Mouse (Mus musculus) c-Kit-positive CD71-positive TER-119-positive erythroid progenitor cells, embryonic 14.5 days (primary cell): Measurements from ENCODE around the gene Isg20l2.

ENCODE experiments used
- DNase-seq: peaks from one replicate; pipeline ENCODE4 v3.0.0-alpha.2; 2013; ENCODE audit warnings: low spot score

The Isg20l2 gene

DNA sequence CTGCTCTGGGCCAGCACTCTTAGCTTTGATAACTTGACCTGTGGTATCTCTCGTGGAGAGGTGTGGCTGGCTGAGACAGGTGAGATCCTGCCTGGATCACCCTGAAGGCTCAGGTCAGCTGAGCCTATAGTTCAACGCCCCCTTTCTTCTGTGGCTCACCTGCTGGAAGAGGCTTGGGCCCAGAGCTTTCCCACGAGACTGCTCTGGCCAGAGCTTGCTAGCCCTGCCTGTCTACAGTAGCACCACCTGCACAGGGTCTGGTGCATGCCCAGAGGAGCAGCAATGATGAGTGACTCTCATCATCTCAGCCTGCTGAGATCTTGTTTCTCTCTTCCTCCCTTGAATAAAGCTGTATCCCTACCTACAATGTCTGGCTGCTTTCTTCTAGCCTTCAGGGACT is 50.0 kb downstream of the Isg20l2 start:
- no peak for DNase-seq

GRCm38 (mm10) chr3:87980728-87981127 is 50.6 kb downstream of the Isg20l2 start:
- DNase-seq = no peak

DNA sequence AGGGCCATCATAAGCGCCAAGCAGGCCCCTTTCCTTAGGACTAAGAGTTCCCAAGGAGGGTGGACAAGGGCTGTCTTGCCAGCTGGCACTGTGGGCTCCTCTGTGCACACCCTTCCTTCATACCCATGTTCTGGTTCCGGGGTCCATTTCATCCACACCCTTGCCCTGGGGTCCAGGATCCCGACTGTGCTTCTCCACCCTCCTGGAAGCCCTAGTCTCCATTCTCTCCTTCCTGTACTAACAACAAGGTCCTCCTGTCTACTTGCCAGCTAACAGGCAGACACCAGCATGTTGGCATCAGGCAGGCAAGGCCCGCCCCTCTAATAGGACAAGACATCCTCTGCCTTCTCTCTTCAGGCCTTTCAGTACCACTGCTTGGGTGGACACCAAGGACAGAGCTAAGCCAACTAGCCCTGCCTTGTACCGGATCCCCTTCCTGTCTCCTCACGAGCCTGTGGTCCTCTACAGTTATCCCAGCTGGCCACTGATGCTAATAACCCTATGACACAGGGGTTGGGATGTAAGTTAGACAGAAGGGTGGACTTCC is 51.2 kb downstream of the Isg20l2 start:
- no peak for DNase-seq

GRCm38 (mm10) chr3:87981894-87982835 is 52.1 kb downstream of the Isg20l2 start:
- DNase-seq = no peak

DNA sequence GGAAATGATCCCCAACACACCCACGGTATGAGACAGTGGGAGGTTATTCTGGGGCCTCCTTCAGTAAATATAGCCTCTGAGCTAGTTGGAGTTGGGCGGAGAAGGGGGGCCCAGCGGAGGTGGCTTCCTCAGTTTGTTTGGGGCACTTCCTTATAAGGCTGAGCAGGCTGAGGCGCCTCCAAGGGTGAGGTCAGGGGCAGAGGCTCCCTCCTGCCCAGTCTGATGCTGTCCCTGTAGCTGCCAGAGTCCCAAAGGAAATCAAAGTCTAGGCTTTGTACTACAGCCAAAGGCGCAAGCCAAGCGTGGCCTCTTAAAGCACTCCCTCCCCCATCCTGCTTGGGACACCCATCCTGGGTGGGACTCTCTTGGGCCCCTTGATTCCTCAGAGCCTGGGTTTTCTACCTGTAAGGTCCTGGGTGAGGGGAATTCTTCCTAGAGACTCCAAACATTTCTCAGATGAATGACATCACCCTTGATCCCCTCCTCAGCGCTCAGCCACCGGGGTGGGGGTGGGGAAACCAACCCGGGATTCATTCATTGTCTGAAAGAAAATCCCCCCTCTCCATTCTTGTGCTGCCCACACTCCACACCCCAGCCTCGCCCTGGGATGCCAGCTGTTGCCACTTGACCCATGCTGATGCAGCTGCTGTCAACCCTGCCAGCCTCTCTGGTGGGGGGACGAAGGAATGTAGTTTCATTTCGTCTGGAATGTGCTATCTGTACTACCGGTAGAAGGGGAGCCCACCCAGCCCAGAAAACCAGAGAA is 52.9 kb downstream of the Isg20l2 start:
- DNase-seq = no peak

GRCm38 (mm10) chr3:87983627-87984026 is 53.5 kb downstream of the Isg20l2 start:
- no peak for DNase-seq

DNA sequence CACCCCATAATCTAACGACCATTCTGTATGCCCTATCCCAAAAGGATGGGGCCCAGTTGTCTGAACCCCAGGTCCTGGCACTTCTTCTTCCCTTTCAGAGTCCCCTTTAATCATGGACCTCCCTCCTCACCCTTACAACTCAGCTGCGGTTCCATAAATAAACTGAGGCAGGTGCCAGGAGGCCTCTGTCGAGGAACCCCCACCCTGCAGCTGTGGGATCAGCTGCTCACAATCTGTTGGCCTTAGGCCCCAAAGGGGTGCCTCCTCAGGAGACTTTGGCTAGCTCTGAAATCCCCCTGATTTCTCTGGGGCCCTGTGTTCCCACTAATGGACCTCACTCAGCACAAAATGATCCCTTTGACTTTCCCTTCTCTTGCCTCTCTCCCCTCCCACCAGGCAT is 54.0 kb downstream of the Isg20l2 start:
- DNase-seq = no peak

DNA sequence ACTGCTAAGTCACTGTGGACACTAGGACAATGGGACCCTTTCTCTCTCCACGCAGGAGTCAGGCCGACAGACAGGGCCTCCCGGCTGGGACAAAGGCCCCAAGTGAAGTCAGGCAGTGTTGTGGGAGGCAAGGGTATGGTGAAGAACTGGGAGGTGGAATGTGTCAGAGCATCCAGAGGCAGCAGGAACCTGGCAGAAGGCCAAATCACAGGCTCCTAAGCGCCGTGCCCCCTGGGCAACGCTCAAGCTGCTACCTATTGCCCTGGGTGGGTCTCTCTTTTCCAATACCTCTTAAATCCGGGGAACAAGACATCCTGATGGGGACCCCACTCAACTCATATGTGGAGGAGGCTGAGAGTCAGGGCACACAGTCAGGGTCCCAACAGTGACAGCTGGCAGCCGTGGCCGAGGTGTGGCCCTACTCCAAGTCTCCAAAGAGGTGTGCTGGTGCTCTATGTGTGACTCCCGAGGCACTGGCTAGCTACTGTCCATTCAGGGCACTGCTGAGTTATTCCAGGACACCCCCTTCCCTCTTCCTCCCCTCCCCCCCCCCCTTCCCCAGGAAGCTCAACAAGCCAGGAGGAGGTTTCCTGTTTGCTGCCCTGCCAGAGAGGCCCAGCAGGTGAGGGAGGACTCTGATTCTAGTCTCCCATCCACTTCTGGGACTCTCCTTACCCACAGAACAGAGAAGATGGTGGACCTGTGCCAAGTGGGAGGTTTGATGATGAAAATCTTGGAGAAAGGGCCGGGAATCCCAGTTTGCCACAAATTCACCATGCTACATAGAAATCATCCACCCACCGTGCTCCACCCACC is 55.6 kb downstream of the Isg20l2 start:
- DNase-seq = no peak

GRCm38 (mm10) chr3:87986868-87987267 is 56.8 kb downstream of the Isg20l2 start:
- DNase-seq = peak; percentile 85

- peak; percentile 36 for DNase-seq
Measured at GRCm38 (mm10) chr3:87987633-87988032, 57.5 kb downstream of the Isg20l2 start.

DNA sequence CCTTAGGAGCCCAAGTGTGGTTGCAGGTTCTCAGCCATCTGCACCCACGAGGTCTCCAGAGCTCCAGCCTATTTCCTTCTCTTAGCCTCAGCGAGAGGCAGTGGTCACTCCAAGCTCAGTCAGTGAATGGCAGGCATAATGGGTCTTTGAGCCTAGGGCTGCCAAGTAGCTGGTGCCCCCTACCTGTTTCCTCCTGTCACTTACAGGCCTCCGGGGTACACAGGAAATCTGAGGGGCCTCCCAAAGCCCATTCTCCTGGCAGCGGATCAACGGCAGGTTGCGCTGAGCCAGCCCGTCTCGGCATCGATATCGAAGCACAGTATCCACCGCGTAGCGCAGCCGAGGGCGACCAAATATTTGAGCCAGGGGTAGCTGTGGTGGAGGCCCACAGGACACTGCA is 58.0 kb downstream of the Isg20l2 start:
- DNase-seq = no peak

- no peak for DNase-seq
Measured at GRCm38 (mm10) chr3:87989935-87990334, 59.8 kb downstream of the Isg20l2 start.
